Mouse (Mus musculus) cerebellum, adult 2 months (tissue): ENCODE measurements around the gene Iba57.

Experiments used
- CTCF ChIP-seq: fragments of 200-500 bp; IDR thresholded peaks from 2 replicates; pipeline ENCODE4 v1.5.1; 2011; ENCODE audit warnings: low read depth, mild to moderate bottlenecking, control low read depth, low read length, moderate library complexity, borderline replicate concordance; ENCODE audit not compliant: insufficient read depth
- POLR2A ChIP-seq: fragments of 200-500 bp; IDR thresholded peaks from 2 replicates; pipeline ENCODE4 v1.6.1; 2011; ENCODE audit warnings: low read length, control low read depth, borderline replicate concordance; ENCODE audit not compliant: insufficient read depth

GRCm38 (mm10) chr11:59185490-59185889 lies 22.0 kb upstream of the Iba57 start:
- TF ChIP-seq CTCF (no peak), POLR2A (no peak)
